Mouse (Mus musculus): Measurements from ENCODE around the gene Pds5b.
"Not testable (repeated sequence)": the region's sequence is repeated elsewhere in the genome, so short reads cannot be mapped to it uniquely, and the experiment has no call there.

Gene Pds5b

GRCm38 (mm10) chr5:150706651-150707050 is 33.1 kb downstream of the Pds5b start:
- not testable (repeated sequence) for DNase-seq

- DNase-seq: not testable (repeated sequence)
Observed at GRCm38 (mm10) chr5:150707181-150707580, 33.6 kb downstream of the Pds5b start.

GRCm38 (mm10) chr5:150711503-150711902 is 38.0 kb downstream of the Pds5b start:
- DNase-seq: no peak

- peak; percentile 52 for DNase-seq
Observed at GRCm38 (mm10) chr5:150713431-150713830, 39.9 kb downstream of the Pds5b start.

GRCm38 (mm10) chr5:150717775-150718174 is 44.2 kb downstream of the Pds5b start:
- DNase-seq: peak; percentile 43

GRCm38 (mm10) chr5:150724641-150725040 is 51.1 kb downstream of the Pds5b start:
- DNase-seq: no peak

- not testable (repeated sequence) for DNase-seq
Observed at GRCm38 (mm10) chr5:150737028-150737427, 63.5 kb downstream of the Pds5b start.

GRCm38 (mm10) chr5:150739311-150739710 is 65.8 kb downstream of the Pds5b start:
- no peak for DNase-seq

- no peak for DNase-seq
Observed at GRCm38 (mm10) chr5:150740597-150740996, 67.1 kb downstream of the Pds5b start.

- no peak for DNase-seq
Observed at GRCm38 (mm10) chr5:150756623-150757022, 83.1 kb downstream of the Pds5b start.

GRCm38 (mm10) chr5:150772403-150772802 is 98.9 kb downstream of the Pds5b start:
- no peak for DNase-seq

GRCm38 (mm10) chr5:150773083-150773482 is 99.5 kb downstream of the Pds5b start:
- DNase-seq: no peak

GRCm38 (mm10) chr5:150788261-150788660 is 114.7 kb downstream of the Pds5b start:
- DNase-seq: no peak

- DNase-seq: no peak
Observed at GRCm38 (mm10) chr5:150789039-150789438, 115.5 kb downstream of the Pds5b start.

- DNase-seq: no peak
Observed at GRCm38 (mm10) chr5:150794181-150794580, 120.6 kb downstream of the Pds5b start.

- no peak for DNase-seq
Observed at GRCm38 (mm10) chr5:150800056-150800455, 126.5 kb downstream of the Pds5b start.

GRCm38 (mm10) chr5:150814111-150814990 is 140.8 kb downstream of the Pds5b start:
- no peak for DNase-seq

GRCm38 (mm10) chr5:150815400-150815799 is 141.9 kb downstream of the Pds5b start:
- no peak for DNase-seq

GRCm38 (mm10) chr5:150816775-150817174 is 143.2 kb downstream of the Pds5b start:
- DNase-seq: no peak

GRCm38 (mm10) chr5:150818041-150818440 is 144.5 kb downstream of the Pds5b start:
- DNase-seq: no peak

GRCm38 (mm10) chr5:150818886-150819285 is 145.3 kb downstream of the Pds5b start:
- DNase-seq: no peak

- no peak for DNase-seq
Observed at GRCm38 (mm10) chr5:150819520-150819919, 146.0 kb downstream of the Pds5b start.

GRCm38 (mm10) chr5:150821152-150821551 is 147.6 kb downstream of the Pds5b start:
- DNase-seq: no peak

GRCm38 (mm10) chr5:150822781-150823180 is 149.2 kb downstream of the Pds5b start:
- no peak for DNase-seq

- no peak for DNase-seq
Observed at GRCm38 (mm10) chr5:150823361-150823760, 149.8 kb downstream of the Pds5b start.
